Mouse (Mus musculus) common myeloid progenitor, adult 5-6 weeks (primary cell): ENCODE measurements around the gene Vegfd. TPM values are rescaled to one million over a fixed set of nuclear protein-coding genes. Genes with fewer than 3 reads are reported as not detected.
A peak's percentile ranks its signal among the peaks of the same experiment; 100 is the strongest.

Experiments
- ATAC-seq: replicated peaks from 2 replicates; pipeline ENCODE4 v1.8.0; 2016; ENCODE audit warnings: low read depth, mild to moderate bottlenecking, moderate TSS enrichment, inconsistent platforms; ENCODE audit not compliant: poor library complexity, severe bottlenecking
- total RNA-seq: library from RNA; stranded (forward); fragments of 200-1000, 187-1606 nt; gene quantifications from 2 replicates; pipeline ENCODE4 v1.2.3, GENCODE M21; 2017

Vegfd gene
- total RNA-seq, 1 experiment from 2014 or later: not detected

GRCm38 (mm10) chrX:164418008-164418407 is 44.8 kb downstream of the Vegfd start:
- no peak for ATAC-seq

- ATAC-seq: peak; percentile 98
These were observed 46.3 kb downstream of the Vegfd start, which contains the start of gene Piga for GRCm38 (mm10) chrX:164419471-164419939. TSS of gene Piga (plus strand) at chrX:164419787.

GRCm38 (mm10) chrX:164419955-164420354 is 46.8 kb downstream of the Vegfd start:
- peak; percentile 18; the same call in 1 of the 2 replicates for ATAC-seq

GRCm38 (mm10) chrX:164420518-164420917 is 47.3 kb downstream of the Vegfd start:
- no peak for ATAC-seq

GRCm38 (mm10) chrX:164424821-164425220 is 51.6 kb downstream of the Vegfd start:
- peak; percentile 46; the same call in 1 of the 2 replicates for ATAC-seq

- ATAC-seq: peak; percentile 39
These were observed 54.1 kb downstream of the Vegfd start for GRCm38 (mm10) chrX:164427295-164427694.

- no peak for ATAC-seq
These were observed 55.0 kb downstream of the Vegfd start for GRCm38 (mm10) chrX:164428224-164428623.

GRCm38 (mm10) chrX:164430621-164431020 is 57.4 kb downstream of the Vegfd start:
- no peak for ATAC-seq

- no peak for ATAC-seq
These were observed 58.0 kb downstream of the Vegfd start for GRCm38 (mm10) chrX:164431133-164431532.

GRCm38 (mm10) chrX:164431541-164431940 is 58.4 kb downstream of the Vegfd start:
- no peak for ATAC-seq

- ATAC-seq: peak; percentile 93
These were observed 59.5 kb downstream of the Vegfd start for GRCm38 (mm10) chrX:164432682-164433081.

GRCm38 (mm10) chrX:164436709-164437108 is 63.5 kb downstream of the Vegfd start, which contains the start of gene Asb11:
TSS of gene Asb11 (plus strand) at chrX:164436994.
- ATAC-seq: no peak

GRCm38 (mm10) chrX:164439462-164439861 is 66.3 kb downstream of the Vegfd start:
- no peak for ATAC-seq

GRCm38 (mm10) chrX:164440140-164440539 is 67.0 kb downstream of the Vegfd start:
- no peak for ATAC-seq

- ATAC-seq: no peak
These were observed 67.5 kb downstream of the Vegfd start for GRCm38 (mm10) chrX:164440703-164441102.

- ATAC-seq: no peak
These were observed 68.1 kb downstream of the Vegfd start for GRCm38 (mm10) chrX:164441306-164441705.

GRCm38 (mm10) chrX:164445601-164446000 is 72.4 kb downstream of the Vegfd start:
- ATAC-seq: no peak

- peak; percentile 43 for ATAC-seq
These were observed 73.0 kb downstream of the Vegfd start for GRCm38 (mm10) chrX:164446106-164446551.

GRCm38 (mm10) chrX:164446835-164447681 is 73.9 kb downstream of the Vegfd start:
- ATAC-seq: no peak

GRCm38 (mm10) chrX:164447682-164448071 is 74.5 kb downstream of the Vegfd start:
- peak; percentile 71 for ATAC-seq

GRCm38 (mm10) chrX:164449201-164449600 is 76.0 kb downstream of the Vegfd start:
- peak; percentile 79 for ATAC-seq
